Mouse (Mus musculus): ENCODE measurements at regions not wholly inside any gene's neighbourhood (a gene's known extent, or its start where the extent isn't known, plus 50 kb on each side); places are given as distances from the start of the nearest gene placed in this dataset.

DNA sequence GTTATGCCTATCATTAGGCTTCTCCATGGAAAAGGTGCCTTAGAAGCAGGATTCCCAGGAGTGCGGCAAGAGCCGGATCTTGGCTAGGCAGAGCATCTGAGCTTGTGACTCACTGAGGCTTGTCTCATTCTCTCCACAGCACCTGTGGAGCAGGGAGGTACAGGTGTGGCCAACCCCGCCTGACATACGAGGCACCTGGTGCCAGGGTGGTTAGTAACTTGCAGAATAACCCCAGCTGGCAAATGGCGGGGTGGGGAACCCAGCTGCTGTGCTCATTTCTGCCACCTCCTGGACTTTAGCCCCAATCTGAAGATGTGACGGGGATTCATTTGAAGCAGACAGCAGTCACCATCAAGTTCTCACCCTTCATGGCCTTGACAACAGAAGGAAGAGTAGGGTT is 96.2 kb downstream of the Pdgfra start:
- H3K9ac ChIP-seq (ENCODE audit: low read depth, low read length): no peak overlapping the region
- WGBS: 94% methylated on average over 6 of the region's 6 CpGs
- H3K27ac ChIP-seq (ENCODE audit: low read depth, low read length): no peak overlapping the region
- no peak overlapping the region for H3K4me2 ChIP-seq (replicated peaks; ENCODE audit: low read depth, low read length)
- H3K4me1 ChIP-seq (replicated peaks; ENCODE audit: control insufficient read depth, insufficient read depth, low read length): no peaks in the 10 kb centered on the region
- DNase-seq (ENCODE audit: low spot score): no peak
- H3K27me3 ChIP-seq (ENCODE audit: control insufficient read depth, insufficient read depth, low read length): no peaks in the 10 kb centered on the region
- no peaks in the 10 kb centered on the region for H3K36me3 ChIP-seq (ENCODE audit: control insufficient read depth, insufficient read depth, low read length)
- no peak overlapping the region for H3K4me3 ChIP-seq (ENCODE audit: low read depth, low read length)
- H3K9me3 ChIP-seq (ENCODE audit: control insufficient read depth, low read length): no peaks in the 10 kb centered on the region
- no peak for ATAC-seq (ENCODE audit: low FRiP score)

DNA sequence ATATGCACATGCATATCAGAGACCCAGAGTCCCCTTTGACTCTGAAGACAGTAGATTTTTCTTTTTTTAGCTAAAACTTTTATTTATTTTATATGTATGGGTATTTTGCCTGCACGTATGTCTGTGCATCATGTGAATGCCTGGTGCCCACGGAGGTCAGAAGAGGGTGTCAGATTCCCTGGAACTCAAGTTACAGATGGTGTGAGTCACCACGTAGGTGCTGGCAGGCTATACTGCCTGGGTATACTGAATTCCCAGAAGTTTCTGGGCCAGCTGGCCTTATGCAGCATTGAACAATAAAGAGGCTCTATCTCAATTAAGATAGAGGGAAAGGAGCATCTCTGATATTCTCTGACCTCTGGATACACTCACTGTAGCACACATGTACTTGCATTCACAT is 97.6 kb downstream of the Pdgfra start:
- Histone ChIP-seq H3K4me3 (ENCODE audit: low read depth, low read length) (no peak overlapping the region), H3K27me3 (ENCODE audit: control insufficient read depth, insufficient read depth, low read length) (no peaks in the 10 kb centered on the region), H3K9ac (ENCODE audit: low read depth, low read length) (no peak overlapping the region), H3K36me3 (ENCODE audit: control insufficient read depth, insufficient read depth, low read length) (no peaks in the 10 kb centered on the region), H3K4me2 (replicated peaks; ENCODE audit: low read depth, low read length) (no peak overlapping the region), H3K9me3 (ENCODE audit: control insufficient read depth, low read length) (no peaks in the 10 kb centered on the region), H3K27ac (ENCODE audit: low read depth, low read length) (no peak overlapping the region), H3K4me1 (replicated peaks; ENCODE audit: control insufficient read depth, insufficient read depth, low read length) (no peaks in the 10 kb centered on the region)
- ATAC-seq (ENCODE audit: low FRiP score): no peak
- DNase-seq (ENCODE audit: low spot score): no peak
- WGBS: 79% methylated on average over 3 of the region's 3 CpGs

DNA sequence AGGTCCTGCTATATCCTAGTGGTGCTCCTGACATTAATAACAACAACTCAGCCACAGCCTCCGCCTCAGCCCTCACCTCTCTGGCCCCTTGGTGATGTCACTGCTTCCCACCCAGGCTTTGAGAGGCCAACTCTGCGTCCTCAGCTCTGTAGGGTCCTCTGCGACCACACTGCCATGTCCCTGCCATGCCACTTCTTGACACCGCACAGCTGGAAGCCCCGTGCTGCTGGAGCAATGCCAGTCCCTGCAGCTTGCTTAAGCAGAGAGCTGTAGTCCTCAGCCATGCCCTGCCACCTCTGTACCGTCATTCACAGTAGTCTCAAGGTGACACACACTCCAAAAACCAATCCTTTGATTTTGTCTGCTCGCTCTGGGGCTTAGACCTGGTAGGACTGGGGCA is 101.3 kb downstream of the Pdgfra start:
- no peaks in the 10 kb centered on the region for H3K4me1 ChIP-seq (replicated peaks; ENCODE audit: control insufficient read depth, insufficient read depth, low read length)
- 76% methylated on average over 7 of the region's 7 CpGs for WGBS
- H3K27ac ChIP-seq (ENCODE audit: low read depth, low read length): no peak overlapping the region
- no peaks in the 10 kb centered on the region for H3K36me3 ChIP-seq (ENCODE audit: control insufficient read depth, insufficient read depth, low read length)
- ATAC-seq (ENCODE audit: low FRiP score) (no peak), DNase-seq (ENCODE audit: low spot score) (no peak)
- H3K27me3 ChIP-seq (ENCODE audit: control insufficient read depth, insufficient read depth, low read length): no peaks in the 10 kb centered on the region
- H3K4me2 ChIP-seq (replicated peaks; ENCODE audit: low read depth, low read length): no peak overlapping the region
- H3K9me3 ChIP-seq (ENCODE audit: control insufficient read depth, low read length): no peaks in the 10 kb centered on the region
- H3K9ac ChIP-seq (ENCODE audit: low read depth, low read length): no peak overlapping the region
- no peak overlapping the region for H3K4me3 ChIP-seq (ENCODE audit: low read depth, low read length)

DNA sequence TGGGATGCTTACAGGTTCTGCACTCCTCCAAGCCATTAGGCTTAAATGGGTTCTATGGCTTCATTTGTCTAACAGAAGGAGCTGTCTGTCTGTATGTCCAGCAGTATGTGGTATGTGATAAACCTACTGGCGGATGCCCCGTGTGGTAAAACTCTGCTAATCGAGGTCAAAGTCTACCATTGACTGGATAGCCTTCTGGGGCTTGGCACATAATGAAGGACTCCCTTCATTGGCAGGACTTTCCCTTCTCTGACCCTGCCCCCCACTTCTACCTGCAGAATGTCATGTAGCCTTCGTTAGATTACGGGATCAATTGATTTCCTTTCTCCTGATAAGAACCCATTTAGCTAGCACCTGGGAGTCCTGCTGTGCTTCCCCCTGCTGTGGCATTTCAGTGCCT is 101.7 kb downstream of the Pdgfra start:
- Histone ChIP-seq H3K27ac (ENCODE audit: low read depth, low read length) (no peak overlapping the region), H3K36me3 (ENCODE audit: control insufficient read depth, insufficient read depth, low read length) (no peaks in the 10 kb centered on the region), H3K9me3 (ENCODE audit: control insufficient read depth, low read length) (no peaks in the 10 kb centered on the region), H3K4me1 (replicated peaks; ENCODE audit: control insufficient read depth, insufficient read depth, low read length) (no peaks in the 10 kb centered on the region), H3K27me3 (ENCODE audit: control insufficient read depth, insufficient read depth, low read length) (no peaks in the 10 kb centered on the region), H3K4me2 (replicated peaks; ENCODE audit: low read depth, low read length) (no peak overlapping the region), H3K4me3 (ENCODE audit: low read depth, low read length) (no peak overlapping the region), H3K9ac (ENCODE audit: low read depth, low read length) (no peak overlapping the region)
- ATAC-seq (ENCODE audit: low FRiP score) (no peak), DNase-seq (ENCODE audit: low spot score) (no peak)
- 88% methylated on average over 5 of the region's 5 CpGs for WGBS

DNA sequence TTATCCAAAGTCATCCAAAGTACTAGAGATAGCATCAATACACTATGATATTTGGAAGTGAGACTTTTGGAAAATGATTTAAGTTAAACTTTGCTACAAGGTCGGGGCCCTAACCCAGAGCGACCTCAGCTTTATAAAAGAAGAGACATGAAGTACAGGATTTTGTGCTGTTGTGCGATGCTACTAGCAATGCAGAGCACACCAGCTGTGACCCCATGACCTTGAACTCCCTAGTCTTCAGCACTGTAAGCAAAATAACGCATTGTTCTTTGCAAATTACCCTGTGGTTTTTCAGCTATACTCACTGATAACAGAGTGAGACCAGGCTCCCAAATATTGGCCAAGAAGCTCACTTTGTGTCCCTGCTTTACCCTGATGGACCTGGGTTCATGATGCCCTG is 104.1 kb downstream of the Pdgfra start:
- WGBS: 75% methylated on average over 4 of the region's 4 CpGs

DNA sequence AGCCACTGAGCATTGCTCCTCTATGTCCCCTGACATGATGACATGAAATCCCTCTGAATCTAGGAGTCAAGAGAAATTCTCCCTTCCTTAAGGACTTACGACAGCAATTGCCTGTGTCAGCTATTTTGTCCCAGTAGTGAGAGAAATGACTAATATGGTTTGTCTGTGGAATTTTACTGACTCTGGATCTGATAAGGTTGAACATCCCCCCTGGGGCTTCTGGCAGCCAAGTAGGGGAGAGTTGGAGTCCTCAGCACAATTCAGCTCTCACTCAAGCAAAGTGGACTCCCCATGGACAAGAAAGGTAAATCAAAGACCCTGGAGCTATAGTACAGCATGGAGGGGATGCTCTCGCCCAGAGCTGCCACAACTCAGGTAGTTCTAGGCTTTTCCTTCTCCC is 105.0 kb downstream of the Pdgfra start:
- ATAC-seq (ENCODE audit: low FRiP score) (no peak), DNase-seq (ENCODE audit: low spot score) (no peak)
- H3K4me3 ChIP-seq (ENCODE audit: low read depth, low read length): no peak overlapping the region
- no peaks in the 10 kb centered on the region for H3K27me3 ChIP-seq (ENCODE audit: control insufficient read depth, insufficient read depth, low read length)
- no peaks in the 10 kb centered on the region for H3K9me3 ChIP-seq (ENCODE audit: control insufficient read depth, low read length)
- H3K4me2 ChIP-seq (replicated peaks; ENCODE audit: low read depth, low read length): no peak overlapping the region
- H3K4me1 ChIP-seq (replicated peaks; ENCODE audit: control insufficient read depth, insufficient read depth, low read length): no peaks in the 10 kb centered on the region
- no peak overlapping the region for H3K27ac ChIP-seq (ENCODE audit: low read depth, low read length)
- no peaks in the 10 kb centered on the region for H3K36me3 ChIP-seq (ENCODE audit: control insufficient read depth, insufficient read depth, low read length)
- 83% methylated on average over 2 of the region's 2 CpGs for WGBS
- H3K9ac ChIP-seq (ENCODE audit: low read depth, low read length): no peak overlapping the region

More for the DNA sequence above, 104.1 kb downstream of the Pdgfra start:
- no peaks in the 10 kb centered on the region for H3K36me3 ChIP-seq (ENCODE audit: control insufficient read depth, insufficient read depth, low read length)
- no peak overlapping the region for H3K9ac ChIP-seq (ENCODE audit: low read depth, low read length)
- no peaks in the 10 kb centered on the region for H3K27me3 ChIP-seq (ENCODE audit: control insufficient read depth, insufficient read depth, low read length)
- H3K4me1 ChIP-seq (replicated peaks; ENCODE audit: control insufficient read depth, insufficient read depth, low read length): no peaks in the 10 kb centered on the region
- no peak overlapping the region for H3K4me2 ChIP-seq (replicated peaks; ENCODE audit: low read depth, low read length)
- no peak overlapping the region for H3K4me3 ChIP-seq (ENCODE audit: low read depth, low read length)
- ATAC-seq (ENCODE audit: low FRiP score) (no peak), DNase-seq (ENCODE audit: low spot score) (no peak)
- H3K27ac ChIP-seq (ENCODE audit: low read depth, low read length): no peak overlapping the region
- H3K9me3 ChIP-seq (ENCODE audit: control insufficient read depth, low read length): no peaks in the 10 kb centered on the region

DNA sequence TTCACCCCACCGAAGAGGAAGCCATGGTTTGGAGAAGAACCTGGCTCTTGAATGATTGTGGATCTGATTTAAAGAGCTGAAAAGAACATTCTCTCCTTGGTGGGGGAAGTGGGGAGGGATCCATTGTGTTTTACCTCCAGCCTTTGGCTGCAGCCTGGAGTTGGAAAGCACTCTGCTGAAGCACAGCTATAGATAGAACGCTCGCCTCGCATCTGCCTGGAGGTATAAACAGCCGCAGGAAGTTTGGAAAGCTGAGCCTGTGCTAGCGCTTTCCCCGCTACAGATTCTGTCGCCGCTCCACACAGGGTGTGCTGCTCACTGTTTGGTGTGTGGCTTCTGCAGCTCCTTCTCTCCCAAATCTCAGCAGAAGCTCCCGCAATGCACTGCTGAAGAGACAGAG is 108.2 kb downstream of the Pdgfra start:
- Histone ChIP-seq H3K4me2 (replicated peaks; ENCODE audit: low read depth, low read length) (no peak overlapping the region), H3K27me3 (ENCODE audit: control insufficient read depth, insufficient read depth, low read length) (no peaks in the 10 kb centered on the region), H3K4me1 (replicated peaks; ENCODE audit: control insufficient read depth, insufficient read depth, low read length) (no peaks in the 10 kb centered on the region), H3K36me3 (ENCODE audit: control insufficient read depth, insufficient read depth, low read length) (no peaks in the 10 kb centered on the region), H3K27ac (ENCODE audit: low read depth, low read length) (no peak overlapping the region), H3K9ac (ENCODE audit: low read depth, low read length) (no peak overlapping the region), H3K9me3 (ENCODE audit: control insufficient read depth, low read length) (no peaks in the 10 kb centered on the region), H3K4me3 (ENCODE audit: low read depth, low read length) (no peak overlapping the region)
- ATAC-seq (ENCODE audit: low FRiP score) (no peak), DNase-seq (ENCODE audit: low spot score) (no peak)
- WGBS: 86% methylated on average over 10 of the region's 10 CpGs

DNA sequence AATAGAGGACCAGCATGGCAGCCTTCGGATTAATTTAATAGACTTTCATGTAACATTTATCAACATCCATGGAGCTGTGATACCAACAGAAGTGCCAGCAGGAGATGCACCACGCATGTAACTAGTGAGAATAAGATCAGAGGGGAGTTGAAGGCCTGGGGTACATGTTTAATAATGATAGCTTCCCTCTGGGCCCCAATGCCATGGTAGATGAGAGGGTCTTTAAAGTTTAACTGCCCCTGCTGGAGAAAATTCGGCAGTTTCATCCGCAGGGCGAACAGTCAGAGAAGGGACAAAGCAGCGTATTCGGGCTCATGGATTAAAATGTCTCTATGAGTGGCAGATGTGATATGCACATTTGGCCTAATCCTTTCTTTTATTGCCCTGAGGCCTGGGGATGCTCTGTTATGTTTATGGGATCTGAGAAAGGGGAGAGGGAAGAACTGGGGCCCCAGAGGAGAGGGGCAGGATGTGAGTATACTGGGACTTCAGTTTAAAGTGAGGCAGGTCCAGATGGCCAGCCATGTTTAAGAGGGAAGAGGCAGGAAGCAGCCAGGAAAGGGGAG is 114.1 kb downstream of the Pdgfra start:
- no peaks in the 10 kb centered on the region for H3K36me3 ChIP-seq (ENCODE audit: control insufficient read depth, insufficient read depth, low read length)
- H3K9me3 ChIP-seq (ENCODE audit: control insufficient read depth, low read length): no peaks in the 10 kb centered on the region
- no peak overlapping the region for H3K4me3 ChIP-seq (ENCODE audit: low read depth, low read length)
- H3K9ac ChIP-seq (ENCODE audit: low read depth, low read length): no peak overlapping the region
- no peak overlapping the region for H3K27ac ChIP-seq (ENCODE audit: low read depth, low read length)
- ATAC-seq (ENCODE audit: low FRiP score): no peak
- DNase-seq (ENCODE audit: low spot score): no peak
- no peaks in the 10 kb centered on the region for H3K27me3 ChIP-seq (ENCODE audit: control insufficient read depth, insufficient read depth, low read length)
- H3K4me1 ChIP-seq (replicated peaks; ENCODE audit: control insufficient read depth, insufficient read depth, low read length): no peaks in the 10 kb centered on the region
- H3K4me2 ChIP-seq (replicated peaks; ENCODE audit: low read depth, low read length): no peak overlapping the region
- WGBS: 84% methylated on average over 7 of the region's 7 CpGs

DNA sequence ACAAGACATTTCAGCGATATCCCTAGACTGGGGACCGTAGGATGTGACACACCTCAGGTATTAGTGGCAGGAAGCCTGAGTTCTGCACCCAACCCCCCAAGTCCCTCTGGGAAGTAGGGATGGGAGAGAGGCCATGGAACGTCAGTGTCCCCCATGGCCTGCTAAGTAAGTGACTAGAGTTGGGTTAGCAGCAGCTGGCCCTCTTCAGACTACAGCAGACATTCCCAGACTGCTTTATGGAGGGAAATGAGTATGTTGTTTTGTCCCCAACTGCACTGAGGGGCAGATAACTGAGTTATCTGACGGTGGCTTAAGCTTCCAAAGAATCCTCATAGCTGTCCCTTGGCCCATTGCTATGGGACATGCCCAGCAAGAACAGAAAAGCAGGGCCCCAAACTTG is 114.8 kb downstream of the Pdgfra start:
- Histone ChIP-seq H3K27me3 (ENCODE audit: control insufficient read depth, insufficient read depth, low read length) (no peaks in the 10 kb centered on the region), H3K4me2 (replicated peaks; ENCODE audit: low read depth, low read length) (no peak overlapping the region), H3K4me3 (ENCODE audit: low read depth, low read length) (no peak overlapping the region), H3K9ac (ENCODE audit: low read depth, low read length) (no peak overlapping the region), H3K36me3 (ENCODE audit: control insufficient read depth, insufficient read depth, low read length) (no peaks in the 10 kb centered on the region), H3K4me1 (replicated peaks; ENCODE audit: control insufficient read depth, insufficient read depth, low read length) (no peaks in the 10 kb centered on the region), H3K9me3 (ENCODE audit: control insufficient read depth, low read length) (no peaks in the 10 kb centered on the region), H3K27ac (ENCODE audit: low read depth, low read length) (no peak overlapping the region)
- 88% methylated on average over 4 of the region's 4 CpGs for WGBS
- DNase-seq (ENCODE audit: low spot score) (no peak), ATAC-seq (ENCODE audit: low FRiP score) (no peak)

Measured in hindbrain, embryonic 11.5 days (tissue).